Mouse (Mus musculus): ENCODE measurements around the gene Fam49a. TPM values are rescaled to one million over a fixed set of nuclear protein-coding genes. Genes with fewer than 3 reads are reported as not detected.

Gene Fam49a
- 139 and 154 TPM in 2 replicates for polyA plus RNA-seq (2015; fragmentation: Nextera tagmentation; extraction: Ambion mirVana)

GRCm38 (mm10) chr12:12261987-12262971 is at the start of gene Fam49a:
Fam49a (plus strand) TSS chr12:12262139.
- peak within 1 kb of the TSS; percentile 90 for H3K4me3 ChIP-seq
- peak; percentile 89 for ATAC-seq (replicated peaks)
- no peaks in the 10 kb centered on the region for H3K9me3 ChIP-seq
- peaks cover 53% of the 10 kb centered on the region for H3K4me1 ChIP-seq
- H3K4me2 ChIP-seq (replicated peaks), result peak within 1 kb of the TSS; percentile 59
- peak within 1 kb of the TSS; percentile 98 for H3K9ac ChIP-seq (replicated peaks)
- no peaks in the 10 kb centered on the region for H3K27me3 ChIP-seq
- peak within 1 kb of the TSS; percentile 86 for H3K27ac ChIP-seq (replicated peaks)
- under 1% methylated on average over 61 of the region's 62 CpGs for WGBS
- H3K36me3 ChIP-seq, result no peaks in the 10 kb centered on the region

DNA sequence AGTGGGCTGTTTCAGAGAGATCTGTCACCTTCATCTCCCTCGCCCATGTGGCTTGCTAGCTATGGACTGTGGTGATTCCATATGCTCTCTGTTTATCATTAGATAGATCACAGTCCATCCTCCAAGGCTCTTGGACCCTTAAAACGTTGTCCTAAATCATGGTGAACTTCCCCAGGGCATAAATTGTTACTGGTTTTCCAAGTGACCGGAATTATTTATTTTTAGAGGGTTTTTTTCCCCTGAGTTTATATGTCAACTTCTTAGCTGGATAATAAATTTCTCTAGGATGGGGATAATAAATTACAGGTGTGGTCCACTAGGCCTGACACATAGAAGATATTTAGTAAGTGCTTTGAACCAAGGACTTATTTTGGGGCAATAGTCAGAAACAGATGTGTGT is 48.4 kb upstream of the Fam49a start:
- Histone ChIP-seq H3K4me2 (replicated peaks) (no peak overlapping the region), H3K9ac (replicated peaks) (no peak overlapping the region), H3K4me1 (no peaks in the 10 kb centered on the region), H3K27me3 (no peaks in the 10 kb centered on the region), H3K27ac (replicated peaks) (no peak overlapping the region), H3K4me3 (no peak overlapping the region), H3K9me3 (no peaks in the 10 kb centered on the region), H3K36me3 (no peaks in the 10 kb centered on the region)
- WGBS, result 75% methylated on average over 3 of the region's 3 CpGs
- ATAC-seq (replicated peaks), result no peak

DNA sequence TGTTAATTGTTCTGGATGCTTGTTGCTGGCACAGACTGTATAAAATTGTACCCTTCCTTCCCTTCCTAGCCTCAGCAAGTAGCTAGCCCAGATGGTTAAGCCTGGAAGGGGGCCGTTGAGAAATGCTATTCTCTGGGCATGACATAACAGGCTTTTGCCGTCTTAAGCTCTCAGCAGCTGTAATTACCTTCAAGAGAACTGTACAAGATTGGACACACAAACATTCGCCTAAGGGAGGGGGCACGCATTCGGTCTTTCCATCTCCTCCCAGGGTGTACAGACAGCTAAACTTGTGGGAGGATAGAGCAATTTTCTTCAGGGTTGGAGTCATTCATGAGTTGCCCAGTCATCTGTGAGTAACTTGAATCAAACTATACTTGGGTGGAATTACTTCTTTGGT is 43.0 kb upstream of the Fam49a start:
- Histone ChIP-seq H3K4me1 (no peaks in the 10 kb centered on the region), H3K9me3 (no peaks in the 10 kb centered on the region), H3K4me3 (no peak overlapping the region), H3K9ac (replicated peaks) (no peak overlapping the region), H3K36me3 (no peaks in the 10 kb centered on the region), H3K27me3 (no peaks in the 10 kb centered on the region), H3K4me2 (replicated peaks) (no peak overlapping the region), H3K27ac (replicated peaks) (no peak overlapping the region)
- 67% methylated on average over 5 of the region's 5 CpGs for WGBS
- ATAC-seq (replicated peaks), result no peak

DNA sequence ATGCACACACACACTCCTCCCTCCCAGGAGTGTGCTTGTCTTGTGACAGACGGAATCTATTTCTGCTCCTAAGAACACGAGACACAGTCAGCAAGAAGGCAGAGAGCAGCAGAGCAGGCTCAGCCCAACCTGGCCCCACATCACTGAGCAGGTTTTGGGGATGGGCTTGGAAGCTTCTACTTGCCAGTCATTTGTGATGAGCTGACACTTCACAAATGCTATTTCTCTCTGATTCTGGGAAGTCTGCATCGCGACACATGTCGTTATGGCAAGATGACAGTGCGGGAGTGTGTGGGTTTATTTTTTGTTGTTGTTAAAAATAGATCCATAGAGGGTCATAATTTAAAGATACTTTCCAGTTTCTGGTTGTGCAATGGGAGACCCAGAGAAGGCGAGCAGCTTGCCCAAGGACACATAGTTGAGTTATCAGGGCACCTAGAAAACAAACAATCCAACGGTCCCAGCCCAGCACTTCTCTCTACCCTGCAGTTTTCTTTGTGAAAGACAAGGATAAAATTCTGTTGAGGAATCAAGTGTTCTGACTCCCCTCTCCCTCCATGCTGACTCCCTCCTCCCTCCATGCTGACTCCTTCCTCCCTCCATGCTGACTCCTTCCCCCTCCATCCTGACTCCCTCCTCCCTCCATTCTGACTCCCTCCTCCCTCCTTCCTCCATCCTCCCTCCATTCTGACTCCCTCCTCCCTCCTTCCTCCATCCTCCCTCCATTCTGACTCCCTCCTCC is 41.0 kb upstream of the Fam49a start:
- ATAC-seq (replicated peaks), result peak; percentile 95
- Histone ChIP-seq H3K9ac (replicated peaks) (no peak overlapping the region), H3K4me1 (peaks cover 6% of the 10 kb centered on the region), H3K9me3 (no peaks in the 10 kb centered on the region), H3K36me3 (no peaks in the 10 kb centered on the region), H3K4me3 (no peak overlapping the region), H3K27ac (replicated peaks) (peak overlapping the region; percentile 90), H3K27me3 (no peaks in the 10 kb centered on the region), H3K4me2 (replicated peaks) (no peak overlapping the region)
- WGBS, result 52% methylated on average over 8 of the region's 8 CpGs

DNA sequence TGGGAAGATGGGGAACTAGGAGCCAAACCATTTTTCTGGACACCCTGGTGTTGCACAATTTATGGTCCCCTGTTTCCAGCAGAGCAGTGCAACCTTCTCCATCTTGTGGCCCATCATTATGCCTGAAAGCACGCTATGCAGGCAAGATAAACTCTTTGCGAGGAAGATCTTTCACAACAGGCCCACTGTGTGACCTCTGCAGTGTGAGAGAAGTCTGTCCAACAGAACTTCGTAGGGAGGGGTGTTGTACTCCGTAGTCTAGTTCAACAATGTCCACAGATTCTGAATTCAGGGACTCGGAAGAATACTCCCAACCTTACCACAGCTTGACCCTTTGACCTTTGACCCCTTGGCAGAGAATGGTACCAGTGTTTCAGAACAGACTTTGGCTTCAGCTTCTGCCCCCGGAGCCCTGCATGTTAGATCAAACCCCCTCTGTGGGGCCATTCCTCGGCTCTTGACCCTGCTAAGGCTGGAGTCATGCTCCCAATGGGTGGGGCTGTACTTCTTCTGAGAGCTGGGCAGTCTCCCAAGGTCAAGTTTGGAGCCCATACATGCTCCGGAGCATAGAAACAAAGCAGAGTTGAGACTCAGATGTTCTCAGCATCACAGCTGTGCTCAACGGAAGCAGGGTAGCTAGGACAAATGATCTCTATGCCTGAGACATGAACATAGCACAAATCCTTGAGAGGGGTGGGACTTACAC is 39.2 kb upstream of the Fam49a start:
- H3K27ac ChIP-seq (replicated peaks), result no peak overlapping the region
- no peaks in the 10 kb centered on the region for H3K36me3 ChIP-seq
- H3K9me3 ChIP-seq, result no peaks in the 10 kb centered on the region
- no peak overlapping the region for H3K9ac ChIP-seq (replicated peaks)
- WGBS, result 76% methylated on average over 9 of the region's 9 CpGs
- H3K4me2 ChIP-seq (replicated peaks), result no peak overlapping the region
- no peaks in the 10 kb centered on the region for H3K27me3 ChIP-seq
- ATAC-seq (replicated peaks), result no peak
- no peak overlapping the region for H3K4me3 ChIP-seq
- peaks cover 7% of the 10 kb centered on the region for H3K4me1 ChIP-seq

GRCm38 (mm10) chr12:12223336-12223735 is 38.6 kb upstream of the Fam49a start:
- Histone ChIP-seq H3K4me1 (peaks cover 7% of the 10 kb centered on the region), H3K27me3 (no peaks in the 10 kb centered on the region), H3K4me3 (no peak overlapping the region), H3K4me2 (replicated peaks) (no peak overlapping the region), H3K9me3 (no peaks in the 10 kb centered on the region), H3K27ac (replicated peaks) (no peak overlapping the region), H3K9ac (replicated peaks) (no peak overlapping the region), H3K36me3 (no peaks in the 10 kb centered on the region)
- ATAC-seq (replicated peaks), result no peak
- 79% methylated on average over 2 of the region's 2 CpGs for WGBS

- H3K9ac ChIP-seq (replicated peaks), result no peak overlapping the region
- peak; percentile 80 for ATAC-seq (replicated peaks)
- H3K27ac ChIP-seq (replicated peaks), result peak overlapping the region; percentile 50
- H3K36me3 ChIP-seq, result no peaks in the 10 kb centered on the region
- 33% methylated on average over 6 of the region's 6 CpGs for whole genome bisulfite sequencing
- no peaks in the 10 kb centered on the region for H3K9me3 ChIP-seq
- H3K27me3 ChIP-seq, result no peaks in the 10 kb centered on the region
- peak overlapping the region; percentile 14; the same call in 1 of the 2 replicates for H3K4me2 ChIP-seq (replicated peaks)
- H3K4me1 ChIP-seq, result peaks cover 7% of the 10 kb centered on the region
- no peak overlapping the region for H3K4me3 ChIP-seq
These were observed 36.2 kb upstream of the Fam49a start for GRCm38 (mm10) chr12:12225706-12226105.

GRCm38 (mm10) chr12:12227594-12227993 is 34.3 kb upstream of the Fam49a start:
- no peak overlapping the region for H3K9ac ChIP-seq (replicated peaks)
- no peak overlapping the region for H3K4me2 ChIP-seq (replicated peaks)
- no peak overlapping the region for H3K4me3 ChIP-seq
- H3K4me1 ChIP-seq, result peaks cover 7% of the 10 kb centered on the region
- no peaks in the 10 kb centered on the region for H3K9me3 ChIP-seq
- H3K27ac ChIP-seq (replicated peaks), result no peak overlapping the region
- ATAC-seq (replicated peaks), result no peak
- no peaks in the 10 kb centered on the region for H3K27me3 ChIP-seq
- 95% methylated on average over 3 of the region's 3 CpGs for WGBS
- no peaks in the 10 kb centered on the region for H3K36me3 ChIP-seq

DNA sequence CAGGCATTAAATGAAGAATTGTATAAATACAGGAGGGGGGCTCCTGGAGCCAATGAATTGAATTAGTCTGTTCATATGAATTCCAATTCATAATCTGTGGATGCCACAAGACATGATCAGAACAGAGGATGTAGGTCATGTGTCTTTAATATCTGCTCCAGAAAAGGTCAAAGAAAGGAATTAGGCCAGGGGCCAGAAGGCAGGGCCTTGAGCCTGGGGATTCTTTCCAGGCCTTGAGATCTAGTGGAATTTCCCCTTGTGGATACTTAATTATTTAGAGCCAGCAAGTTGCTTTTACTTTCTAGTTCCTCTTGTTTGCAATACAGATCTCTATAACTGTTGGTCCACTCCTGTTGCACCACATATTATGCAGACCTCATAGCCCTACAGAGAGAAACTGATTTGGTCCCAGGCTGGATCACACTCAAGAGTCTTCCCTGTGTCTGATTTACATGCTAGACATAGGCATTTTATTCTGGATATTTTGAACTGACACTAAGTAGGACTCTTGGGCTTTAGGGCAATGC is 31.8 kb upstream of the Fam49a start:
- no peak for ATAC-seq (replicated peaks)
- H3K9me3 ChIP-seq, result no peaks in the 10 kb centered on the region
- H3K4me3 ChIP-seq, result no peak overlapping the region
- no peak overlapping the region for H3K9ac ChIP-seq (replicated peaks)
- peaks cover 7% of the 10 kb centered on the region for H3K4me1 ChIP-seq
- H3K4me2 ChIP-seq (replicated peaks), result no peak overlapping the region
- H3K27me3 ChIP-seq, result no peaks in the 10 kb centered on the region
- no peak overlapping the region for H3K27ac ChIP-seq (replicated peaks)
- H3K36me3 ChIP-seq, result no peaks in the 10 kb centered on the region

DNA sequence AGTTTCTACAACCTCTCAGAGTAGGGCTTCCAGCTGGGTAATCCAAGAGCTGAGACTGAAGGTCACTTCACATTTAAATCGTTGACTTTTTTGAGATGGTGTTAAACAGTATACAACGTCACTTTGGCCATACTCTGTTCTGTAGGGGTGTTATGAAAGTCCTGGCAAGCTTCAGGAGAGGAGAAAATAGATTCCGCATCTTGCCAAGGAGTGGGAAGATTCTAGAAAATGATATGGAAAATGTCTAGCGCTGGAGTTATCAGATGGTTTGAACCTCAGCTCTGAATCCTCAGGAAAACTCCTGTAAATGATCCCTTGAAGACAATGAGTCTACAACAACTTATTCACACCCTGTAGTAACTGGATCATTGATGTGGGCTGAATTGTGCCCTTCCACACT is 29.8 kb upstream of the Fam49a start:
- Histone ChIP-seq H3K4me3 (no peak overlapping the region), H3K9me3 (no peaks in the 10 kb centered on the region), H3K27ac (replicated peaks) (no peak overlapping the region), H3K4me2 (replicated peaks) (no peak overlapping the region), H3K9ac (replicated peaks) (no peak overlapping the region), H3K27me3 (no peaks in the 10 kb centered on the region), H3K36me3 (no peaks in the 10 kb centered on the region), H3K4me1 (peaks cover 3% of the 10 kb centered on the region; the same call in 1 of the 2 replicates)
- 88% methylated on average over 4 of the region's 4 CpGs for WGBS
- ATAC-seq (replicated peaks), result no peak

GRCm38 (mm10) chr12:12236978-12237377 is 25.0 kb upstream of the Fam49a start:
- no peak overlapping the region for H3K27ac ChIP-seq (replicated peaks)
- H3K36me3 ChIP-seq, result no peaks in the 10 kb centered on the region
- H3K4me3 ChIP-seq, result no peak overlapping the region
- peaks cover 4% of the 10 kb centered on the region; the same call in 1 of the 2 replicates for H3K4me1 ChIP-seq
- no peaks in the 10 kb centered on the region for H3K27me3 ChIP-seq
- ATAC-seq (replicated peaks), result no peak
- H3K9ac ChIP-seq (replicated peaks), result no peak overlapping the region
- WGBS, result 42% methylated on average over 5 of the region's 5 CpGs
- no peak overlapping the region for H3K4me2 ChIP-seq (replicated peaks)
- no peaks in the 10 kb centered on the region for H3K9me3 ChIP-seq
